8 mouse cellular contexts compared by ENCODE assay signal in the genomic region with DNA sequence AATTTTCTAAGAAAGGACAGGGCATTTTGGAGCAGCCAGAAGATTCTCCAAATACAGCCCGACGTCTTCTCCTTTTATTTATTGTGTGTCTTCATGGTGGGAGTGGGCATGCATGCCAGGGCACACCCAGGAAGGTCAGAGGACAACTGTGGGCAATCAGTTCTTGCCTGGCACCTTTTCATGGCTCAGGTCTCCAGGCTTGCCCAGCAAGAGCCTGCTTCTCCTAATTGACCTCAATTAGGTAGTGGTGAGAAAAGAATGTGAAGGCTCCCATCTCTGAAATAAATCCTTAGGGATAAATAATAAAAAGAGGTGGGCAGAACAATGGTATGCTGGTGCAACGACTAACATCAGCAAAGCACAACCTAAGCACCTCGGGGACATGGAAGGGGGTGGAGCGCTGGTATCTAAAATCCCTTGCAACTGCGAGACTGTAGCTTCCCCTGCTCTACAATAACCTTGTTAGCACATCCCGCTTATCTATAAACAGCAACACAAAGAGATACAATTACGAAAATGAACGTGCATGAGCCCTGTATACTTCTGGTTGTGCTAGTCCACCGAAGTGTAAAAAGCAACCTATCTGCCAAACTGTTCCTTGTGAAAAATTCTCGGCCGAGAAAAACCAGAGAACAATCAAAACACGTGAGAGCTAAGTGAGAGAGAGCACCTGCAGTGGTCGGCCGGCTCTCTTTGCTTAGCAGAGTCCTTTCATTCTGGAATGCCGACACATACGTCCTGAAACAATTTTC. TPM values are rescaled to one million over a fixed set of nuclear protein-coding genes. Genes with fewer than 3 reads are reported as not detected.
DNase-seq lines count a peak whose midpoint lies in the region; ATAC-seq and TF ChIP-seq lines count a peak whose summit lies in the region.

No protein-coding gene starts in this region.

- H3K27me3 ChIP-seq in intestine, postnatal 0 days (replicated peaks; ENCODE audit: control insufficient read depth, insufficient read depth, low read length): no peaks in the 10 kb centered on the region
- H3K27me3 ChIP-seq in neural tube, embryonic 15.5 days (replicated peaks): 0 out of 2 replicates have a peak, but pooled peaks cover 2% of the 10 kb centered on the region

- H3K4me2 ChIP-seq in intestine, postnatal 0 days (replicated peaks; ENCODE audit: low read depth): peak overlapping the region; percentile 96
- H3K4me2 ChIP-seq in neural tube, embryonic 15.5 days: peak overlapping the region; percentile 92

- H3K36me3 ChIP-seq in intestine, postnatal 0 days (ENCODE audit: control insufficient read depth, insufficient read depth): no peaks in the 10 kb centered on the region
- H3K36me3 ChIP-seq in neural tube, embryonic 15.5 days: no peaks in the 10 kb centered on the region

- no peak for TF ChIP-seq CTCF in intestine, postnatal 0 days (IDR thresholded peaks at IDR 0.05; ENCODE audit: low read depth)

- ATAC-seq in intestine, postnatal 0 days: no peak
- peak; percentile 27; the same call in 1 of the 2 replicates for ATAC-seq in neural tube, embryonic 15.5 days (ENCODE audit: low FRiP score)

- peaks cover 10% of the 10 kb centered on the region for H3K4me1 ChIP-seq in intestine, postnatal 0 days (replicated peaks; ENCODE audit: control insufficient read depth, insufficient read depth, low read length)
- peaks cover 31% of the 10 kb centered on the region for H3K4me1 ChIP-seq in neural tube, embryonic 15.5 days

- H3K4me3 ChIP-seq in intestine, postnatal 0 days (ENCODE audit: low read depth, low read length): peak overlapping the region; percentile 77
- peak overlapping the region; percentile 93 for H3K4me3 ChIP-seq in neural tube, embryonic 15.5 days (replicated peaks)

- no peaks in the 10 kb centered on the region for H3K9me3 ChIP-seq in intestine, postnatal 0 days (ENCODE audit: control insufficient read depth)
- H3K9me3 ChIP-seq in neural tube, embryonic 15.5 days (replicated peaks): no peaks in the 10 kb centered on the region

- peak overlapping the region; percentile 100 for H3K27ac ChIP-seq in intestine, postnatal 0 days (ENCODE audit: low read depth, low read length)
- peak overlapping the region; percentile 99 for H3K27ac ChIP-seq in neural tube, embryonic 15.5 days (replicated peaks)

- intact Hi-C loops in left cerebral cortex, postnatal 4 days (cut with DNase I): loop anchor here (10.0 kb wide), 1 partner anchor 69 kb away; no protein-coding TSS in a partner anchor

- WGBS in intestine, postnatal 0 days: under 1% methylated on average over 17 of the region's 17 CpGs
- 2% methylated on average over 17 of the region's 17 CpGs for WGBS in neural tube, embryonic 15.5 days

- DNase-seq in embryo, embryonic 10 days (ENCODE audit: low spot score): peak; percentile 31
- DNase-seq in embryo, embryonic 9.5 days (ENCODE audit: extremely low spot score): no peak
- peak; percentile 14 for DNase-seq in thymus, postnatal 4 days
- no peak for DNase-seq in thymus, postnatal 0 days (ENCODE audit: low spot score)
- no peak for DNase-seq in left cerebral cortex, postnatal 4 days
- DNase-seq in cerebellum, postnatal 36 days: no peak

- H3K9ac ChIP-seq in intestine, postnatal 0 days (ENCODE audit: low read depth, low read length): peak overlapping the region; percentile 93
- peak overlapping the region; percentile 96 for H3K9ac ChIP-seq in neural tube, embryonic 15.5 days (replicated peaks)

RNA-seq across cellular contexts. Expression of a gene that starts 1.2 kb away (rescaled TPM):
- polyA plus RNA-seq in thymus, postnatal 0 days (2015; fragmentation: Nextera tagmentation; extraction: Ambion mirVana): 6.1 and 7.0 TPM in 2 replicates
- 17.9 and 19.3 TPM in 2 replicates for polyA plus RNA-seq in intestine, postnatal 0 days (2015; fragmentation: Nextera tagmentation; extraction: Ambion mirVana)
- 46.1 and 51.3 TPM in 2 replicates for polyA plus RNA-seq in neural tube, embryonic 15.5 days (2015; fragmentation: Nextera tagmentation; extraction: Ambion mirVana)
- total RNA-seq in left cerebral cortex, postnatal 4 days (2021): 100 to 1,000 TPM; 141 to 177 TPM

RNA-seq across cellular contexts. Expression of a gene that starts 13.9 kb away (rescaled TPM):
- polyA plus RNA-seq in thymus, postnatal 0 days (2015; fragmentation: Nextera tagmentation; extraction: Ambion mirVana): 19.3 and 25.1 TPM in 2 replicates
- 3.2 and 3.3 TPM in 2 replicates for polyA plus RNA-seq in intestine, postnatal 0 days (2015; fragmentation: Nextera tagmentation; extraction: Ambion mirVana)
- polyA plus RNA-seq in neural tube, embryonic 15.5 days (2015; fragmentation: Nextera tagmentation; extraction: Ambion mirVana): 4.3 and 6.8 TPM in 2 replicates
- 1 to 10 TPM; 2.3 to 2.6 TPM for total RNA-seq in left cerebral cortex, postnatal 4 days (2021)

Comparison
In these comparisons a context has a peak if more than half of its experiments do, and no peak if none do; other contexts are left out.
1. DNase-seq: peak in embryo, embryonic 10 days (single experiment) and thymus, postnatal 4 days (single experiment); none in embryo, embryonic 9.5 days (single experiment), thymus, postnatal 0 days (single experiment), left cerebral cortex, postnatal 4 days (single experiment) and cerebellum, postnatal 36 days (0 of 2).